Mouse (Mus musculus) hindbrain, embryonic 10.5 days (tissue): ENCODE data around the gene Ncoa1. TPM values are rescaled to one million over a fixed set of nuclear protein-coding genes. Genes with fewer than 3 reads are reported as not detected.
"Not testable (repeated sequence)": the region's sequence is repeated elsewhere in the genome, so short reads cannot be mapped to it uniquely, and the experiment has no call there.

Source experiments
- DNase-seq: peaks from one replicate; pipeline ENCODE4 v3.0.0-alpha.2; 2017; ENCODE audit warnings: low spot score
- H3K27ac ChIP-seq: fragments of 300-500 bp; sonication (generic); 2 replicates; pipeline ENCODE4 v1.5.1; 2016; ENCODE audit warnings: mild to moderate bottlenecking, moderate library complexity
- H3K27me3 ChIP-seq: fragments of 300-500 bp; sonication (generic); 2 replicates; pipeline ENCODE4 v1.6.1; 2016; ENCODE audit warnings: mild to moderate bottlenecking; ENCODE audit not compliant: poor library complexity, insufficient read depth, severe bottlenecking
- H3K36me3 ChIP-seq: fragments of 300-500 bp; sonication (generic); 2 replicates; pipeline ENCODE4 v1.6.1; 2016; ENCODE audit warnings: mild to moderate bottlenecking, moderate library complexity
- H3K4me1 ChIP-seq: fragments of 300-500 bp; sonication (generic); replicated peaks from 2 replicates; pipeline ENCODE4 v1.6.1; 2016; ENCODE audit warnings: mild to moderate bottlenecking
- H3K4me3 ChIP-seq: fragments of 300-500 bp; sonication (generic); 2 replicates; pipeline ENCODE4 v1.5.1; 2016; ENCODE audit warnings: mild to moderate bottlenecking, moderate library complexity
- H3K9me3 ChIP-seq: fragments of 300-500 bp; sonication (generic); 2 replicates; pipeline ENCODE4 v1.6.1; 2016; ENCODE audit warnings: mild to moderate bottlenecking, moderate library complexity
- WGBS: fragments of 180-500 bp; shearing (Covaris S2); methylation state at CpG from one replicate; pipeline ENCODE4 v1.1.7; 2016; 5-methylcytosine and 5-hydroxymethylcytosine counted together
- polyA plus RNA-seq: library from polyadenylated mRNA; unstranded; fragments of >200 nt; fragmentation: Nextera tagmentation; extraction: Ambion mirVana; gene quantifications from 2 replicates; pipeline ENCODE4 v1.2.1, GENCODE M21; 2016

The Ncoa1 gene
- polyA plus RNA-seq, 1 experiment from 2014 or later, result 2.8 TPM

- Histone ChIP-seq H3K4me3 (no peak overlapping the region), H3K9me3 (no peaks in the 10 kb centered on the region), H3K27me3 (no peaks in the 10 kb centered on the region), H3K27ac (no peak overlapping the region), H3K4me1 (no peaks in the 10 kb centered on the region), H3K36me3 (no peaks in the 10 kb centered on the region)
- no peak for DNase-seq
- 86% methylated on average over 1 of the region's 1 CpGs for WGBS
Observed at GRCm38 (mm10) chr12:4462420-4462819, 14.6 kb downstream of the Ncoa1 start.

GRCm38 (mm10) chr12:4460990-4461389 is 16.0 kb downstream of the Ncoa1 start:
- 94% methylated on average over 2 of the region's 2 CpGs for WGBS
- Histone ChIP-seq H3K27ac (no peak overlapping the region), H3K9me3 (no peaks in the 10 kb centered on the region), H3K4me3 (no peak overlapping the region), H3K36me3 (no peaks in the 10 kb centered on the region), H3K4me1 (no peaks in the 10 kb centered on the region), H3K27me3 (no peaks in the 10 kb centered on the region)
- no peak for DNase-seq

- 86% methylated on average over 10 of the region's 10 CpGs for WGBS
- no peak for DNase-seq
- Histone ChIP-seq H3K9me3 (no peaks in the 10 kb centered on the region), H3K4me1 (no peaks in the 10 kb centered on the region), H3K27ac (no peak overlapping the region), H3K27me3 (no peaks in the 10 kb centered on the region), H3K36me3 (no peaks in the 10 kb centered on the region), H3K4me3 (no peak overlapping the region)
Observed at GRCm38 (mm10) chr12:4454956-4455565, 21.9 kb downstream of the Ncoa1 start.

GRCm38 (mm10) chr12:4454248-4454647 is 22.7 kb downstream of the Ncoa1 start:
- Histone ChIP-seq H3K9me3 (no peaks in the 10 kb centered on the region), H3K4me3 (no peak overlapping the region), H3K27me3 (no peaks in the 10 kb centered on the region), H3K36me3 (no peaks in the 10 kb centered on the region), H3K27ac (no peak overlapping the region), H3K4me1 (no peaks in the 10 kb centered on the region)
- 91% methylated on average over 4 of the region's 4 CpGs for WGBS
- DNase-seq, result no peak

GRCm38 (mm10) chr12:4452233-4452632 is 24.7 kb downstream of the Ncoa1 start:
- no peaks in the 10 kb centered on the region for H3K4me1 ChIP-seq
- no peak overlapping the region for H3K4me3 ChIP-seq
- no peak for DNase-seq
- no peaks in the 10 kb centered on the region for H3K27me3 ChIP-seq
- no peaks in the 10 kb centered on the region for H3K36me3 ChIP-seq
- H3K9me3 ChIP-seq, result no peaks in the 10 kb centered on the region
- no peak overlapping the region for H3K27ac ChIP-seq

GRCm38 (mm10) chr12:4450485-4450884 is 26.5 kb downstream of the Ncoa1 start:
- not testable (repeated sequence) for H3K4me3 ChIP-seq, H3K27ac ChIP-seq, H3K27me3 ChIP-seq, DNase-seq, H3K4me1 ChIP-seq, H3K36me3 ChIP-seq, H3K9me3 ChIP-seq

GRCm38 (mm10) chr12:4448076-4448589 is 28.8 kb downstream of the Ncoa1 start:
- no peak overlapping the region for H3K27ac ChIP-seq
- H3K4me3 ChIP-seq, result no peak overlapping the region
- no peaks in the 10 kb centered on the region for H3K27me3 ChIP-seq
- H3K4me1 ChIP-seq, result no peaks in the 10 kb centered on the region
- 89% methylated on average over 4 of the region's 4 CpGs for WGBS
- no peaks in the 10 kb centered on the region for H3K9me3 ChIP-seq
- H3K36me3 ChIP-seq, result no peaks in the 10 kb centered on the region
- DNase-seq, result no peak

- DNase-seq, result no peak
- H3K9me3 ChIP-seq, result no peaks in the 10 kb centered on the region
- H3K36me3 ChIP-seq, result no peaks in the 10 kb centered on the region
- 91% methylated on average over 5 of the region's 5 CpGs for WGBS
- no peak overlapping the region for H3K27ac ChIP-seq
- H3K27me3 ChIP-seq, result no peaks in the 10 kb centered on the region
- no peak overlapping the region for H3K4me3 ChIP-seq
- H3K4me1 ChIP-seq, result no peaks in the 10 kb centered on the region
Observed at GRCm38 (mm10) chr12:4444946-4445345, 32.0 kb downstream of the Ncoa1 start.

GRCm38 (mm10) chr12:4441451-4441850 is 35.5 kb downstream of the Ncoa1 start:
- no peak overlapping the region for H3K27ac ChIP-seq
- H3K4me3 ChIP-seq, result no peak overlapping the region
- no peaks in the 10 kb centered on the region for H3K27me3 ChIP-seq
- H3K9me3 ChIP-seq, result no peaks in the 10 kb centered on the region
- no peaks in the 10 kb centered on the region for H3K4me1 ChIP-seq
- DNase-seq, result no peak
- 80% methylated on average over 3 of the region's 3 CpGs for WGBS
- H3K36me3 ChIP-seq, result no peaks in the 10 kb centered on the region

- 91% methylated on average over 5 of the region's 5 CpGs for WGBS
- no peaks in the 10 kb centered on the region for H3K27me3 ChIP-seq
- no peak for DNase-seq
- no peak overlapping the region for H3K4me3 ChIP-seq
- no peaks in the 10 kb centered on the region for H3K4me1 ChIP-seq
- H3K36me3 ChIP-seq, result no peaks in the 10 kb centered on the region
- no peaks in the 10 kb centered on the region for H3K9me3 ChIP-seq
- no peak overlapping the region for H3K27ac ChIP-seq
Observed at GRCm38 (mm10) chr12:4436198-4436597, 40.8 kb downstream of the Ncoa1 start.

GRCm38 (mm10) chr12:4433549-4433948 is 43.4 kb downstream of the Ncoa1 start:
- Histone ChIP-seq H3K27ac (no peak overlapping the region), H3K9me3 (no peaks in the 10 kb centered on the region), H3K4me3 (no peak overlapping the region), H3K27me3 (no peaks in the 10 kb centered on the region), H3K36me3 (no peaks in the 10 kb centered on the region), H3K4me1 (no peaks in the 10 kb centered on the region)
- DNase-seq, result no peak
- 87% methylated on average over 2 of the region's 2 CpGs for WGBS

- WGBS, result 90% methylated on average over 5 of the region's 5 CpGs
- no peak overlapping the region for H3K4me3 ChIP-seq
- no peaks in the 10 kb centered on the region for H3K27me3 ChIP-seq
- DNase-seq, result no peak
- no peak overlapping the region for H3K27ac ChIP-seq
- no peaks in the 10 kb centered on the region for H3K36me3 ChIP-seq
- no peaks in the 10 kb centered on the region for H3K9me3 ChIP-seq
- no peaks in the 10 kb centered on the region for H3K4me1 ChIP-seq
Observed at GRCm38 (mm10) chr12:4431978-4432377, 45.0 kb downstream of the Ncoa1 start.

GRCm38 (mm10) chr12:4430061-4430825 is 46.7 kb downstream of the Ncoa1 start:
- Histone ChIP-seq H3K4me3 (no peak overlapping the region), H3K36me3 (no peaks in the 10 kb centered on the region), H3K9me3 (no peaks in the 10 kb centered on the region), H3K27ac (no peak overlapping the region), H3K27me3 (no peaks in the 10 kb centered on the region), H3K4me1 (no peaks in the 10 kb centered on the region)
- WGBS, result 91% methylated on average over 3 of the region's 3 CpGs
- no peak for DNase-seq
